Mouse (Mus musculus) cerebral cortex, adult 2 months (tissue): ENCODE measurements around the gene Rptor.

Experiments used
- WGBS: fragments of 180-500 bp; shearing (Covaris S2); methylation state at CpG from one replicate; pipeline ENCODE4 v1.1.7; 2018; 5-methylcytosine and 5-hydroxymethylcytosine counted together

The Rptor gene

DNA sequence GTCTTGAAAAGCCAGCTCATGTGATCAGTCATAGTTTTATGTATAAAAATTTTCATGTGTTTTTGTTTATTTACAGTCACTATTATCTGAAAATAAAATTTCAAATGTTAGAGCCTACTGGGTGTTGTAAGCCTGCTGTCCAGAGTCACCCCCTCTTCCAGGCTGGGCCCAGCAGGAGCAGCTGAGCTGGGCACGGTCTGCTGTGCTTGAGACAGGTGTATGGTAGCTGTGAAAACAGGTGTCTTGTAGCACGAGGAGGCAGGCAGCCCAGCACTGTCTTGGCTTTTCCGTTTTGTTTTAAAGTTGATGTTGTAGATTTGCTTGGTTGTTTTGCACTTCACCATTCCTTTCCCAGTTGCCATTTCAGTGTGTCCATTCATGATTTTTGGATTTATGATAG lies 87.2 kb downstream of the Rptor start:
- WGBS, result 88% methylated on average over 3 of the region's 3 CpGs

DNA sequence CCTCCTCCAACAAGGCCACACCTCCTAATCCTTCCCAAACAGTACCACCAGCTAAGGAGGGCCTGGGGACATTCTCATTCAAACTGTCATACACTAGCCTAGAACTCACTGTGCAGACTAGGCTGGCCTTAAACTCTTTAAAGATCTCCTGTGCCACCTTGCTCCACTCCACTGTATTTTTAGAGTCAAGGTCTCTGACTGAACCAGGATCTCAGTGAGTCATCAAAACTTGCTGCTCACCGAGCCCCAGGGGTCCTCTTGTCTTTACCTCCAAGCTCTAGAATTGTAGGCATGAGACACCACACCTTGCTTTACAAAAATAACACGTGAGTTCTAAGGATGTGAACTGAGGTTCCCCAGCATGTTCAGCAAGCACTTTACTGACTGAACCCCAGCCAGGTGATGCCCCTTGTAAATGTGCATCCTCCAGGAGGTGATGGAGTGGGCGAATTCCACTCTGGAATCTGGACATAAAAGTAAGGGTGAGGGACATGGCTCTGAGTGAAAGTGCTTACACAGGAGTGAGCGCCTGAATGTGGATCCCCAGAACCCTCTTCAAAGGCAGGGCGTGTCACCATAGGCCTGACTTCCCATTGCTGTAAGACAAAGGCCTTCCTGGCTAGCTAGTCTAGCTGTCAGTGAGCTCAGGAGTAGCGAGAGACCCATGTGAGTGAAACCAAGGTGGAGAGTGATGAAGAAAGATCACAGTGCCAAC lies 89.6 kb downstream of the Rptor start:
- WGBS, result 80% methylated on average over 6 of the region's 6 CpGs

DNA sequence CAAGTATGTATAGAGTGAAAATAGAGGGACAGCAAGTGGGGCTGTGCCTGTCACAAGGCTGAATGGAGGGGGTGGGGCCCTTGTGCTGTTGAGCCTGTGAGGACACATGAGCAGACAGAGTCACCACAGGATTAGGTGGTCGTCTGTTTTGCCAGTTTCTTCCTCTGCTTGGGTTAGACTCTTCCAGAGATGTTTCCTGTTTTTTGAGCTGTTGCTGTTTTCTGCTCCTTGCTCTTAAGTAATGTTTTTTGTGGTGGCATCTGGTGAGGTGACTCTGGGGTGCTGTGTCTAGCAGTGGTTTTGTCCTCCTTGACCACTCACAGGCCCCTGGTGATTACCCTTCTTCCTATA lies 90.2 kb downstream of the Rptor start:
- WGBS, result 48% methylated on average over 1 of the region's 1 CpGs

DNA sequence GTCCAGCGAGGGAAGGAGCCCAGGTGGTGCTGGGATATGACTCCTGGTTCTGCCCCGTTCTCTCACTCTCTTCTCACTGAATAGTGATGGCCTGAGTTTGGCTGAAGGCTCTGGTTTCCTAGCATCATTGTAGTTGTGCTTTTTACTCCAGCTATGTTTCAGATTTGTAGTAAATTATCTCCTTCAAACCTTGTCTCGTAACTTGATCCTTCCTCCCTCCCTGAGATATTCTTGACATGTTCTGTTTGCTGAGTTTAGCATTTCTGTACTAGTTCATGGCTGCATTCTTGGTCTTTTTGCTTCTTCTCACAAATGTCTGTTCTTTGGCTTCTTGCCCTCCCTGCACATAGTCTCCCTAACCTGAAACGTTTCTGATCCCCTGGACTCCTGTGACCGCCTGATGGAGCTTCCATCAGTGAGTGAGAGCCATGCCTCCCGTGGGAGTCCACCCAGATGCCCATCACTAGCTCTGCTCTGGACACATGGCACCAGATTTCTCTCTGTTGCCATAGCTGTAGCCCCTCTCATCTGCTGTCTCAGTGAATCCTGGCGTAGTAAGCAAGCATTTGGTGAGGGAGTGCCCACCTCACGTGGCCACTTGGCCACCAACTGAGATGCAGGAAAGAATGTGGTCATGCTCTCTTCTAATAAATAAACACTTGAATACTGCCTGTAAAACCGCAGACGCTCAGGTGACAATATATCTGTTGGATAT lies 91.6 kb downstream of the Rptor start:
- WGBS, result 72% methylated on average over 10 of the region's 10 CpGs

DNA sequence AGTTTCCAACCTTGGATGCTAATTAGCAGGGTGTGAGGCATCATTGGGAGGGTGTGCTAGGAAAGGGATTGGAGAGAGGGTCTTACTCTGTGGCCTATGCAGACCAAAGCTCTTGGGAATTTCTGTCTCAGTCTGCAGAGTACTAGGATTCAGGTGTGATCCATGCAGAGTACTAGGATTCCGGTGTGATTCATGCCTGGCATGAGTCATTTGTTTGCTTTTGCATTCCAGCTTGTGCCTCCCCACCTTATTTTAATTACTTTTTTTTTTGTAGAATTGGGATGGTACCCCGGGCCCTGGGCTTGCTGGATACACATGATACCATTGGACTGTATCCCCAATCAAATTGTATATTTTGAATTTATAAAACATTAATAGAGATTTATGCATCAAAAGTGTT lies 93.7 kb downstream of the Rptor start:
- 72% methylated on average over 2 of the region's 2 CpGs for WGBS

DNA sequence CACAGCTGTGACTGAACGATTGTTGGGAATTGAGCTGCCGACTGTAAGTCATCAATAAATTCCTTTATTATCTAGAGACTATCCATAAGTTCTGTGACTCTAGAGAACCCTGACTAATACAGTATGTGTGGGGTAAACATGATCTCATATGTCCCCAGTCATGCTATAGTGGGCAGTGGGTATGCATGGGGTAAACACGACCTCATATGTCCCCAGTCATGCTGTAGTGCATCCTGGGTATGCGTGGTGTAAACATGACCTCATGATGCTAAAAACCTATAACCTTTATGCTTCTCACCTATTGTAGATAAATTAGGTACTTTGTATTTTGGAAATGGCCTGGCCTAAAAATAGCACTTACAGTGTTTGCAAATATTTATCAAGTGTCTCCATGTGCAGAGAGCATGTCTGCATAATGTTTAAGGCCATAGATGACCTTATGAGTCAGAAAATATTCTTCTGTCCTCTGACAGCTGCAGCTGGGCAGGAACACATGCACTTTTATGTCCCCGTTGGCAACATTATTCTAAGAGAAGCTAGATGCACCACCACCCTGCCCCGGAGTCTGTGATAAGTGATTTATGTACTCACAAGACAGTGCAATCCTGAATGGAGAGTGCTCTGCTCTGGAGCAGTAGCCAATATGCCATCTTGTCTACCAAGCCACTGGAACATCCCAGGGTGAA lies 102.8 kb downstream of the Rptor start:
- 83% methylated on average over 4 of the region's 6 CpGs for WGBS

DNA sequence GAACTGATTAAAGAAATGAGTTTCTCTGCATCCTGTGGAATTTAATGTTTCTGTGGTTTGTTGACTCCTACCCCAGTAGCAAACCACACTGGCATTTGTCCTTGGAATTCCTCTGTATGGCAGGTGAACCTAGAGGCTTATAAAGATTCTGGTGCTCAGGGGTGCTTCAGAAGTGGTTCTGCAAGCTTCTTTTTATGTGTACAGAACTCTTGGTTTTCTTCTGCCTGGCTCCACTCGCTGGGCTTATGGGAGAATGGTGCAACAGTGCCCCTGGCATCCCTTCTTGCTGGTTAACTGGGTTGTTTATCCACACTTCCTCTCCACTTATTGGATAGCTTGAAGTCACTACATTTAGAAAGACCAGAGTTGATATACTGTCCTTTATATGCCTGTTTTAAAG lies 104.6 kb downstream of the Rptor start:
- WGBS, result 82% methylated on average over 1 of the region's 1 CpGs

DNA sequence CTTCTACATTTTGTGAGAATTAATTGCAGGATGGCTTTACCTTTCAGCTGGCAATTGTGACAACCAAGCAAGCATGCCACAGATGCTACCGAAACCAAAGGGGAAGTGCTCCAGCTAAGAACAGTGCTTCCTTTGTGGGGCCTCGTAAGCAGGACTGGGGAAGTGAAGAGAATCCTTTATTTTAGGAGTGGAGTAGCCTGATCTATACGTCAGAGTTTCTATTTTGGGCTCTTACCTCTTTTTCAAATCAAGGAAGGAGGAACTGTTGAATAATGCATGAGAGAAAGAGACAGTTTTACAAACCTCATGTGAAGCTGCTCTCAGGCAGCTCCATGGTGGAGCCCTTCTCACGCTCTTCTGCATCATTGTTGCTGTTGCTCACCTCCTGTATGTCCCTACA lies 106.5 kb downstream of the Rptor start:
- WGBS, result 21% methylated on average over 4 of the region's 4 CpGs

DNA sequence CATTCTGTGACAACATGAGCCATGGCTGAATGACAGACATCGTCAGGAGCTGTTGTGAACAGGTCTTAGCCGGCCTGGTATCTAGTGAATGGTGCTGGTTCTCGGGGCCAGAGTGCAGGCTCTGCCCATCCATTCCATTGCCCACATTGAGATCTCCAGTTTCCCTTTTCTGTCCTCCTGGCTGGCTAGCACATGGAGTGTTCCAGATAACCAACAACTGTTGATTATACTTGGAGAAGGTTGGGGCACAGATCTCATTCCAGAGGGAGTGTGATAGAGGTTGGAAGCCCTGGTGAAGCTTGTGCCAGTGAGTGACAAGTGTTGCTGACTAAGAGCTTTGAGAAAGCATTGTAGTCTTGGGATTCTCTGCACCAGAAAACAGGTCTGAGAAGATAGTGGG lies 107.6 kb downstream of the Rptor start:
- WGBS, result 93% methylated on average over 3 of the region's 3 CpGs

DNA sequence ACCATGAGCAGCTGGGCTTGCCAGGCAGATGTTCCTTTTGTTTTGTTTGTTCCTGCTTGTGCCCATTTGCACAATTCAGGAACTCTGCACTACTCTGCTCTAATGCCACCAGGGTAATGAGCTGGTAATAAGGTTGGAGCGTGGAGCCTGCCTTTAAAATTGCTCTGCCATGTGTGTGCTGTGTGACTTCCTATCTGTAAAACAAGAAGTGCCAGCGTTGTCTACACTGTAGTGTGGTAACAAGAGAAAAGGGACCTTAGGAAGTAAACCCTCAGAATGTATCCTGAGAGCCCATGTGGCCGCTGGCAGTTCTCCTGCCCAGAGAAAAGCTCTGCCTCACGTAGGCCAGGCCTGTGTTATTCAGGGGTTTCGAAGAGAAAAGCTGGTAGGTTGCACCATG lies 108.1 kb downstream of the Rptor start:
- 86% methylated on average over 5 of the region's 5 CpGs for WGBS

DNA sequence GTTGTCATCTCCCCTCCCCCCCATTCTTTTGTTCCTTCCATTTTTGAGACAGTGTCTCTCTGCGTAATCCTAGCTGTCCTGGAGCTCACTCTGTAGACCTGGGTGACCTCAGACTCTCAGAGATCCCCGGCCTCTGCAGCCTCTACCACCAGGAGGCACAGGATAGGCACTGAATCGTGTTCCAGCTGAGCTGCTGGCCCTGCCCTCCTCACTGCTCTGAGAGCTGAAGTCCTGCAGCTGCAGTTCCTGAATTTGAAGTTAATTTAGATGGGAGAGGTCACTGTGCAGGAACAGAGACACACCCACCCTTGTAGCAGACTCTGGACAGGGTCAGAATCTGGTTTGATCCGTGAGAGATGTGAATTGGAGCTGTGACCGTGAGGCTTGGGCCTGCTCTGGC lies 112.7 kb downstream of the Rptor start:
- WGBS, result 69% methylated on average over 5 of the region's 5 CpGs

DNA sequence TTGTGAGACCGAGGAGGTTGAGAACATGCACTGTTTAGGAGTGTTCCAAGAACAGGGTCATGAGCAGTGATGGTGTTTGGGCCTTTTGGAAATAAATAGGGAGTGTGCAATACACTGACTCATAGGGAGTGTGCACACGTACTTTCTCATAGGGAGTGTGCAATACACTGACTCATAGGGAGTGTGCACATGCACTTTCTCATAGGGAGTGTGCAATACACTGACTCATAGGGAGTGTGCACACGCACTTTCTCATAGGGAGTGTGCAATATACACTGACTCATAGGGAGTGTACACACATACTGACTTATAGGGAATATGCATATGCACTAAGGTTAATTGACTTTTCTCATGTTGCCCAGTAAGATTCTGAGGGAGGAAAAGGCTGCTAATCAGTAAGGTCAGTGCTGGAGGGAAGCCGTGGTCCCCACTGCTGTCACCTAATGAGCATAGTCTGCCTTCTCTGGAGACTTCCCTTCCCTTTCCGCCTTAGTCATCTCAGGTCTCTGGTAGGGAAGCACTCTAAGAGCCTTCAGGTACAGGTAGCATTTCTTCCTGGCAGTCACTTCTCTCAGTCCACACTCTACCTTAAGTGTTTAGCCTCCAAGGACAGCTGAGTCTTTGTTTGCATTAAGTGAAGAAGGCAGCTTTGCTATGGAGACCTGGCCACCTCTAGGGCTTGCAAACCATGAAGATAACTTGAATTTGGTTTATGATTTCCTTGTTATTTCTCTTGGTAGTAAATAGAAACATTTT lies 113.3 kb downstream of the Rptor start:
- WGBS, result 91% methylated on average over 5 of the region's 5 CpGs

DNA sequence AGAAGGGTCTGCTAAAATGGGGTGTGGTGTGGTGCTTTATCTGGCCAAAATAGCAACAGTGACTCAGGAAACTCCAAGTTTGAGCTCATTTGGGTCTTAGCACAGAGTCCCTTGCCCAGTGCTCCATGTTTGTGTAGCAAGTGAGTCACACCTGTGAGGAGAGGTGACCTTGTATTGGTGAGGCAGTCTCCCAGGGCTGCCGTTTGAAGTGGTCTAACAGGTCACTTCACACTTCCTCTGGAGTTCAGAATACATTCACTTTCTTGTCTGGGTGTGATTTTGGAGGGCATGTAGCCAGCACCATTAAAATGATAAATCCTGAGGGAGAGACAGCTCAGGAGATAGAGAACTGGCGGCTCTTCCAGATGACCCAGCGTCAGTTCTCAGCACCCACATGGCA lies 115.4 kb downstream of the Rptor start:
- 97% methylated on average over 3 of the region's 3 CpGs for WGBS

DNA sequence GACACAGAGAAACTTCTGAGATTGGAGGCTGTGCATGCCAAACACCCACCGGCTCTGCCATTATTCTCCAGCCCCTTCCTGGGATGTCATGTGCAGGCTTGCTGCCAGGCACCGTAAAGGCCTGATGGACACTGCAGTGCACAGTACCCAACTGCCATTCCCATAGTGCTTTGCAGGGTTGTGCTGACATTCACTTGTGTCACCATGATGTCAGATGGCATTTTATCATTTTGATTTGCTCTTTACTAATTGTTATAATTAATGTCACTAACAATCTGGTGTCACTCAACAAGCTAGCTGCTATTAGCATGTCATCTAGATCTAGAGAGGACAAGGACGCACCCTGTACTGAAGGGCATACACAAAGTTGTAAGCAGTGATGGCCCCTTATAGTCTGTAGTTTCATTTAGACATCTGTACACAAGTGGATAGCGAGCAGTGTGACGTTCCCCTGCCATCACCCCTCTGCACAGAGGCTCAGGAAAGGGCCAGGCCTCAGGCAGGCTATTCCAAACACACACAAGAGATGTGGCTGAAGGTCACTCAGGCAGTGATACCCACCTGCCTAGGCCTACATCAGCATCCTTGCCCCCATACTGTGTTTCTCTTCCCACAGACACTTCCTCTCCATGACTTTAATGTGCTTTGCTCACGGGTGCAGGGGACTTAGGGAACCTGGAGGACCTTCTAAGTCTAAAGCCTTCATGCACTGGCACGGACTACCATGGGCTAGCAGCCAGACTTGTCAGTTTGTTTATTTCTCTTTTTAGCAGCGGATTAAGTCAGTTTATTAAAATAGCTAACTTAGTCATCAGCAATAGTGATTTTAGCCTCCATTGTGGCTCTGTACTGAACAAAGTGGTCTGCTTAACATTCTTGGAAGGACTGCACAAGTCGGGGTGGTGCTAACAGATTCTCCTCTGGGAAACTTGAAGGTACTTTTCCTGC lies 117.7 kb downstream of the Rptor start:
- 57% methylated on average over 9 of the region's 9 CpGs for WGBS

DNA sequence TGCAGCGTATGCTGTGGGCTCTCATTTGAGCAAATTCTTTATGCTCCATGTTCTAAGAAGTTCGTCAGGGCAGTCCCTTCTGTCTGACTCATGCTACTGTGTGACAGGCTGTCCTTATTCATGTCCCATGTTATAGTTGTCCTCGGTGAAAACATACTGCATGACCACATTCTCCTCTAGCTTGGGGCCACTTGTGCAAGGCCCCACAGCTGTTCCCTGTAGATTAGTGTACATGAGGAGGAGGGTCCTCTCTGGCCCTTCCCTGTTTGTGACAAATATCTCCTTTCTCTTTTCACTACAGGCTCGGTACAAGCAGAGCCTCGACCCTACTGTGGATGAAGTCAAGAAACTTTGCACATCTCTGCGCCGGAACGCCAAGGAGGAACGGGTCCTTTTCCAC lies 122.0 kb downstream of the Rptor start:
- 78% methylated on average over 9 of the region's 9 CpGs for WGBS

DNA sequence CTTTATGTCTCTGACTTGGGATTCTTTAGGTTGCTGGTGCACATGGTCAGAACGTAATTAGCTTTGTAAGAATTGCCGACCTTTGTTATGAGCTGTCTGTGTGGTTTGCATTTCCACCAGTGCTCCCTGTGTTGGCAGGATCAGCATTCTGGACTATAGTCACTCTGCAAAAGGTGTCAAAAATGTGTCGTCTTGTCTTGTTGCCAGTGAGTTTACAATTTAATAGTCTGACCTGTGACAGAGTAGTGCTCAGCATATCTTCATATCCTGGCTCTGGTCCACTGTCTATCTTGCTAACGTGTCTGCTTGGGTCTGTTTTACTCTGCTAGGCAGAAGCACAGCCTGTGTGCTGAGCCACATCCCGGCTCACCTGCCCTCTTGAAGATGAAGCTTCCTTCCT lies 128.7 kb downstream of the Rptor start:
- WGBS, result 80% methylated on average over 5 of the region's 5 CpGs

DNA sequence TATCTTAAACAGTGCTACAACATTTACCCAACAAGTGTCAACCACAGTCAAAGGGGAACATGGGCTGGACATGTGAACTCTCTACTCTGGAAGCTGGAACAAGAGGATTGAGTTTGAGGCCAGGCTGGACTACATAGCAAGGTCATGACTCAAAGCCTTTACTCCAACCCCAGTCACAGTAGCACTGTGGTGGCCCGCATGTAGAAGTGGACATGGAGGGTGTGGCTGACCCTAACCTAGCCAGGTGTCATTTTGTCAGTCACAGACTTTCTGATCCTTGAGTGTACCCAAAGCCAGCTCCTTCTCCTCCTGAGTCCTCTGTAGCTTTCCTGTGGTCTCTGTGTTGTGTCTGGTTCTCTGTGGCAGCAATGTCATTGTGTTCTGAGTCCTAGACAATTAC lies 129.7 kb downstream of the Rptor start:
- WGBS, result 96% methylated on average over 1 of the region's 1 CpGs

DNA sequence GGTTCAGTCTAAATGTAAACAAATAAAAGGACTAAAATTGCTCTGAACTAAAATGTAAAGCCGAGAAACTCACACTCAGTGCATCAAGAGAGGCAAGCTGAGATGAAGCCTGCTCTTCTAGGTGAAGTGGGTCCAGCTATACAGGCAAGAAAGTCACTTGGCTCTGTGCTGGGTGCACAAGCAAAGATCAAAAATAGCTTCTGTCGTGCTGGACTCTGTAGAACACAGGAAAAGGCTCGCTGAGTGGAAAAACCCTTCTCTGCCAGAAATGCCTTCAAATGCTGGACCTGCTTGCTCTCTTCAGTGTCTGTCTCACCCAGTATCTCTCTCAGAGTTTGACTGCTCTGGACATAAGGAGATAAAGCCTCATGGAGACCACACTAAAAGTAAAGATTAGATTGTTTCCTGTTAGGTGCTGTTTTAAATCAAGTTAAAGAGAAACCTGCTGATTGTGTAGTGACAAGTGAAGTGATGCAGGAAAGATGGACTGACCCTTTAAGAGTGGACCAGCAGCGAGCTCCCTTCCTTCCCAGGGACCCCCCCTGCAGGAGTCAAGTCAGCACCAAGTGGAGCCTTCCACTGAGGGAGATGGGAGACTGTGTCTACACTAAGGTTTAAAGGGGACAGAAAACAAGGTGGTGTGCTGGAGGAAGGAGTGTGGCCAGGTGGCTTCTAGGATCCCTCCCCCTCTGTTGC lies 130.4 kb downstream of the Rptor start:
- WGBS, result 35% methylated on average over 4 of the region's 4 CpGs

DNA sequence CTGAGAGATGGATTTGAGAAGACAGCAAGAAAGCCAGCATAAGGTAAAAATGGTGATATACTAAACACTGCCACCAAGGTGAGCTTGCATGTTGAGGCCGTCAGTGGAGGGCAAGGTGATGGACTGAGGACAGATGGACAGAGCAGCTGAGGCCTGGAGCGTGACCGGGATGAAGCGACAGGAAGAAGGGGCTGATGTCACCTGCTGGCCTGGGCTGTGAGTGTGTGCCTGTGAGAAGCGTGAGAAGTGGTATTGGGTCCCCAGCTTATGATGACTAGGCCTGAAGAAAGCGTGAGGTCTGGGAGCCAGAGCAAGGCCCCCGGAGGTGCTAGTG lies 130.9 kb downstream of the Rptor start:
- WGBS, result 96% methylated on average over 7 of the region's 7 CpGs

DNA sequence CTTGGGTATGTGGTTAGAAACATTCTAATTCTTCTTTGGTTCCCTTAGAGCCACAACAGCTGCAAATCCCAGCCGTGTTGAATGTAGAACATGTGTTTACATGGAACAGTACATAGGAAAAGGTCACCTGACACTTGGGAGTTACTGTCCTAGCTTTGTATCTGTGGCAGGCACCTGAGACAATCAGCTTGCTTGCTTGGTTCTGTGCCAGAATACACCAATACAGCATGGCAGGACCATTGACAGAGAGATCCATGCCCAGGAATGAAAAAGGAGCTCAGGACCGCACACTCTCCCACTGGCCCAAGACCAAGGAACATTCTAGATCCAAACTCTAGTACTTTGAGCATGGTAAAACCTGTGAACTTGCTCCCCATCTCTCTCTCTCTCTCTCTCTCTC lies 132.4 kb downstream of the Rptor start:
- WGBS, result 90% methylated on average over 2 of the region's 2 CpGs
